Mouse (Mus musculus): Measurements from ENCODE around the gene Elk4. TPM values are rescaled to one million over a fixed set of nuclear protein-coding genes. Genes with fewer than 3 reads are reported as not detected.

Elk4 gene
- 4.5 and 10.2 TPM in 2 replicates for polyA plus RNA-seq (2012; ENCODE audit: low replicate concordance)

GRCm38 (mm10) chr1:132007282-132007815 lies at the start of gene Elk4:
Gene Elk4 (plus strand): TSS chr1:132007607.

GRCm38 (mm10) chr1:131962606-131963084 lies 44.8 kb upstream of the Elk4 start, which contains the start of gene Slc45a3:
Gene Slc45a3 (plus strand): TSS chr1:131962967.

GRCm38 (mm10) chr1:132067261-132068255 lies 60.2 kb downstream of the Elk4 start, which contains the start of gene Mfsd4a:
Gene Mfsd4a (minus strand): TSS chr1:132068062.

Other genes starting within 250 kb of the Elk4 start
- 0.06 and 0.16 TPM in 2 replicates for gene Pm20d1, start 210.2 kb upstream of the Elk4 start, polyA plus RNA-seq (2012; ENCODE audit: low replicate concordance)
- gene Slc41a1, start 180.1 kb upstream of the Elk4 start, polyA plus RNA-seq (2012; ENCODE audit: low replicate concordance): 3.9 and 14.9 TPM in 2 replicates
- gene Rab29, start 140.4 kb upstream of the Elk4 start, polyA plus RNA-seq (2012; ENCODE audit: low replicate concordance): 1.6 and 6.1 TPM in 2 replicates
- 8.3 and 8.5 TPM in 2 replicates for gene Nucks1, start 97.1 kb upstream of the Elk4 start, polyA plus RNA-seq (2012; ENCODE audit: low replicate concordance)
- 2.2 and 7.9 TPM in 2 replicates for gene Slc45a3, start 44.6 kb upstream of the Elk4 start, polyA plus RNA-seq (2012; ENCODE audit: low replicate concordance)
- gene Mfsd4a, start 60.5 kb downstream of the Elk4 start, polyA plus RNA-seq (2012; ENCODE audit: low replicate concordance): 0.07 and 0.21 TPM in 2 replicates
- gene Cdk18, start 132.1 kb downstream of the Elk4 start, polyA plus RNA-seq (2012; ENCODE audit: low replicate concordance): 1.9 and 2.5 TPM in 2 replicates
- gene Lemd1, start 183.8 kb downstream of the Elk4 start, polyA plus RNA-seq (2012; ENCODE audit: low replicate concordance): 0.24 TPM in 1 of 2 replicates, not detected in the other
- not detected in 2 replicates for gene AC124108.1, start 183.8 kb downstream of the Elk4 start, polyA plus RNA-seq (2012; ENCODE audit: low replicate concordance)
- gene Gm10188, start 222.2 kb downstream of the Elk4 start, polyA plus RNA-seq (2012; ENCODE audit: low replicate concordance): not detected in 2 replicates